Mouse (Mus musculus): Measurements from ENCODE around the gene Ing1.

Gene Ing1

GRCm38 (mm10) chr8:11554799-11555719 is at the start of gene Ing1:
TSS of gene Ing1 (plus strand) at chr8:11555571.
- DNase-seq, result peak; percentile 97

- DNase-seq, result no peak
Observed at GRCm38 (mm10) chr8:11506074-11506473, 49.3 kb upstream of the Ing1 start.

GRCm38 (mm10) chr8:11506802-11507201 is 48.6 kb upstream of the Ing1 start:
- DNase-seq, result peak; percentile 57

DNA sequence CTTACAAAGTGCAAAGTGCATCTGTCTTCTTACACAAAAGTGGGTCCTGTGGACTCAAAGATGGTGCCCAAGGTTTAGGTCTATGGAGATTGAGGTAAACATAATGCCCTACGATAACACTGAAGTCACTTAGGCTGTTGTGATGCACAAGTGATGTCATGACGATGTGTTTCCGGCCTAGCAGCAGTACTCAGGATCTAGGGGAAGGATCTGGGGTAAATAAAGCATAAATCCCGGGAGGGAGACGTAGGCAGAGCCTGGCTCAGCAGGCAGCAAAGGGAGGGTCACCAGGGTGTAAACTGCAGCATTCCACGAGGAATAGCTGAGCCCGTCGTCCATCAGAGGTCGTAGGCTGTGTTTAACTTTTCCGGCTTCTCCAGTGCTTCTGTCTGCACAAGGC is 46.5 kb upstream of the Ing1 start:
- DNase-seq, result no peak

GRCm38 (mm10) chr8:11510971-11511370 is 44.4 kb upstream of the Ing1 start:
- DNase-seq, result no peak

GRCm38 (mm10) chr8:11512711-11513110 is 42.7 kb upstream of the Ing1 start:
- DNase-seq, result no peak

GRCm38 (mm10) chr8:11513247-11513646 is 42.1 kb upstream of the Ing1 start:
- DNase-seq, result no peak

DNA sequence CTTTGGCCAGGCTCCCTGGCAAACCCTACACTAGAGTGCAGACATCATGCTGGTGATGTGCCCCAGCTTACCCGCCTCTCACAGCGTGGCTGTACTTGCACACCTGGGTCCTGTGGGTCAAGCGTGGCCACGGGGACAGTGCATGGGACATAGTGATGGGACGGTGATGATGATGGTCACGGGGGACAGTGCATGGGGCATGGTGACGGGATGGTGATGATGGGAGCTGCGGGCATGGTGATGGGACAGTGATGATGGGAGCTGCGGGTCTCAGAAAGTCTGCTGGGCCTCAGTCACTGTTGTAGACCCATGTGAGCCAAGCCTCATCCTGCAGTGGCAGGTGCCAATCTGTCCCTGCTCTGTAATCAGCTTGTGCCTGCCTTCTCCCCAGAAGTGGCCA is 39.1 kb upstream of the Ing1 start:
- DNase-seq, result no peak

- no peak for DNase-seq
Observed at GRCm38 (mm10) chr8:11517366-11518055, 37.9 kb upstream of the Ing1 start.

DNA sequence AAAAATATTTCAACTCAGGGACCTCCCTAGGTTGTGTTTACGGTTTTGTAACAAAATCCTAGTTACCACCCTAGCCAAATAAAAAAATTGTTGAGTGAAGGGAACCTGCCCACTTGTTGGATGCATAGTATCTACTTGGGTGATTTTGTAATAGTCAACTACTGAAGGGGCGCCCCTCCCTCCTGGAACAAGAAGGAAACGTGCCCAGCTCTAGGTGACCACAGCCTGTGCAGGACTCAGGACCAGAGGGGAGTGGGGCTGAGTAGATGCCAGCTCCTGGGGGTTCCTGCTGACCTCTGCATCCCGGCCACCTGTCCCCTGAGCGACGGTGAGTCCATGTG is 37.3 kb upstream of the Ing1 start:
- no peak for DNase-seq

- no peak for DNase-seq
Observed at GRCm38 (mm10) chr8:11518676-11519075, 36.7 kb upstream of the Ing1 start.

DNA sequence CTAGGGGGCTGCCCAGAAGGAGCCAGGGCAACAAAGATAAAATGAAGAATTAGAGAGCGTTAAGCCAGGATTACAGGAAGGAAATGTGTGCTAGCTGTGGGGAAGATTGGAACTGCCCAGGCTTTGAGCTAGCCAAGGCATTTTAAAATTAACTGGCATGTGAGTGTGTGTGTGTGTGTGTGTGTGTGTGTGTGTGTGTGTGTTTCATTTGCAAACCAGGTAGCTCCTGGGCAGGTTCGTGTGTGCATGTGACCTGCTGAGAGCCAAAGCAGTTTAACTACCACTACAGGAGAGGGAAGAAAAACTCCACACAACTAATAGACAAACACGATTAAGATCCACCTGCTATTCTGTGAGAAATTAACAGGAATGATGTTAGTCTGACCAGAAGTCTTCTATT is 32.0 kb upstream of the Ing1 start:
- peak; percentile 48 for DNase-seq

DNA sequence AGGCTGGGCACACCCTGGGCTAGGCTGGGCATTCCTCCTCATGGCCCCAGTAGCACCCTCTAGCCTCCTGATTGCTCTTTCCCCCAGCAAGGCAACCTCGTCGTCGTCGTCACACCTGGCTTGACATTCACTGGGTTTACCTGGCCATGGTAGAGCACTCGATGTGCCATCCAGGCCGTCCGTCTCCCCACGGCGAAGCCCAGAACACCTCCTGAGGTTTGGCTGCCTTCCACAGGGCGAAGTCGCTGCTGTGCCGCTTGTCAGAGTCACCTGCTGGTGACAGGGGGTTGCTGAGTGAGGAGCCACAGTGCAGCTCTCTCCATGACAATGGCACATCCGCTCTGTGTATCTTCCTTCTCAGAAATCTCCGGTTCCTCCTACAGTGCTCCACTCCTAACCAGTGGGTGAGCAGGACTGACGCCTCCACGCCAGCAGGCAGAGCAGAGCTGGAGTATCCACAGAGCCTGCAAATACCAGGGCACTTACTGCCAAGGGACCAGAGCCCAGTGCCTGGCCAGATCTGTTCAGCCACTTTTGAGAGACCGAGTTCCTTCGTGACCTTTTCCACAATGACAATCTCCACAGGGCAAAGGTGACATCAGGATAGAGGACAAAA is 25.1 kb upstream of the Ing1 start:
- no peak for DNase-seq

DNA sequence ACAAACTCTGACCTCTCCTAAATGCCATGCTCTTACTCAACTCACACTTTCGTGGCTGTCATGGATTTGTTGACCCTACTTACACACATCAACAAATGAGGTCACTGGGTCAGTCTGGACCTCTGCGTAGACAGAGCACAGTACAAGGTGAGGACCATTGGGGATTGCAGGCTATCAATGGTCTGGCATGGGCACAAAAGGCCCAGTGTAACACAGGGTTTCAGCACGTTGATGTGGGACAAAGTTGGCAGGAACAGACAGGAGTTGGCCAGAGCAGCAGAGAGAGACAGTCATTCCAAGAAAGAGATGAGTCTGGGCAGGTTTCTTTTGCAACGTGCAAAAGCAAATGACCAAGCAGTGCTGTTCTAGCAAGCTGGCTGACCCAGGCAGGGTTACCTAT is 24.5 kb upstream of the Ing1 start:
- no peak for DNase-seq

DNA sequence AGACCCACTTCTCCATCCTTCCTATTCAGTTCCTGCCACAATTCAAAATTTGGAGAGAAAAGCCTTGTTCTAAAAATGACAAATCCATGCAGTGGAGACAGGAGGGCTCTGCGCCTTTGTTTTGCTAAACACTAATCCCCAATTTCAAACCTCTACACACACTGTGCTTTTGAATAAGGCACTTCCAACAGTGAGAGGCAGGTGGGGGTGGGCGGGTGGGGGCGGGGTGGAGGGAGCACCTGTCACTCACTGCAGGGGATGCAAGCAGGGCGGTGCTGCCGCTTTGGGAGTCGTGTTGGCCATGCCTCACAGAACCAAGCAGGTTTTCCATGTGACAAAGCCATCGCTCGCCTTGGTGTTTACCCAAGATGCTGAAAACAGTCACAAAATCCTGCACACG is 20.9 kb upstream of the Ing1 start:
- no peak for DNase-seq

DNA sequence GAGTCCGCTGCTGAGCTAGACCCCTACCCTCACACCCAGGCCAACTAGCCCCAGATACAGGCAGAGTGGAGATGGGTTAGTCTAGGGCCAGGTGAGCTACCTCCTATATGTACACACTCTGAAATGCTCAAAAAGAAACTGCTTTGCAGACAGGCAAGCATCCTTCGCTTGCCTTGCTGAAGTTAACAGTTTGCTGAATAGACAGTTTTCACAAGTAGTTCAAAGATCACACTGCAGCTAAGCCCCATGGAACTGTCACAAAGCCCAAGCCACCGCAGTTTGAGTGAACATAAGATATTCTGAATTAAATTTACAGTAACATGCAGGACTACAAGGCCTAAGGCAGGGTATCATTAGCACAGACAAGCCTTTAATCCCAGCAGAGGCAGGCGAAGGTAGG is 16.3 kb upstream of the Ing1 start:
- DNase-seq, result no peak

DNA sequence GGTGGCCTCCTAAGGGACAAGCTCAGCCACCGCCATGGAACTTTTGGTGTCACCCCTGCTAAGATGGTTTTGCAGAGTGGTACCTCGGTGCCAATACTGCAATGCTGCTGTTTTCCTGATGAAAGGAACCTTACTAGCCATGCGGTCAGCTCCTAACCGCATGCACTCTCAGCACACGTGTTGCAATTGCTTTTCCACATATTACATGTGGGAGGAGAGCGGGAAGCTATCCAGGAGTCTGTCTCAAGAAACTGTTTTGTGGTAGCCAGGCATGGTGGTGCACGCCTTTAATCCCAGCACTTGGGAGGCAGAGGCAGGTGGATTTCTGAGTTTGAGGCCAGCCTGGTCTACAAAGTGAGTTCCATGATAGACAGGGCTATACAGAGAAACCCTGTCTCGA is 15.2 kb upstream of the Ing1 start:
- DNase-seq, result no peak

GRCm38 (mm10) chr8:11542031-11542430 is 13.3 kb upstream of the Ing1 start:
- peak; percentile 44 for DNase-seq

GRCm38 (mm10) chr8:11542866-11543265 is 12.5 kb upstream of the Ing1 start:
- no peak for DNase-seq

- DNase-seq, result peak; percentile 79
Observed at GRCm38 (mm10) chr8:11544386-11544785, 11.0 kb upstream of the Ing1 start.

- no peak for DNase-seq
Observed at GRCm38 (mm10) chr8:11547063-11547462, 8.3 kb upstream of the Ing1 start.

GRCm38 (mm10) chr8:11549706-11550105 is 5.7 kb upstream of the Ing1 start:
- DNase-seq, result peak; percentile 52

DNA sequence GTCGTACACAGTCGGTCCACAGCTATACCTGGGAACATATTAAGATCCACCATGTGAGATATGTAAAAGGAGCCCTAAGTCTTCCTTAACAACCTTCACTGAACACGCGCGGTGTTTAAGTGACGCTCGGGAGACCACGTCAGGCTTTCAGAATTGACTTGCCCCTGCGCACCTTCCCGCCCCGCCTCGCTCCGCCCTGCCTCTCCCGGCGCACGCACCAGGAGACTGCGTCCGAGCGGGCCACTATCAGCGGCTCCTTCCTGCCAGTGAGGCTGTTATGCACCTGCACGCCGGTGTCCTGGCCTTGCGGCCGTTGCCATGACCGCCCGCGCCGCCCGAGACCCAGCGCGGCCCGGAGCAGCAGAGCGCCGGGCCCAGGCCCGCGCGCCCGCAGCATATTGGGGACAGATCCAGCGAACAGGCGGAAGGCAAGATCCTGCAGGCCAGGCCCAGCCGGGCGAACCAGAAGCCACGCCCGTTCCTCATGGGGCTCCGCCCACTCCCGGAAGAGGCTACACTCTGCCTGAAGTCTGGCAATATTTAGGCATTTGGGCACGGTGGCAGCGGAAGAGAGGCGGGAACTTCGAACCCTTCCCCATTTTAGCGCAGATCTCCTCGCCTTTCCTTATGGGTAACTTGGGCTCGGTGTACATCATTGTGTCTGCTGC is 5.0 kb upstream of the Ing1 start, which contains the start of gene Cars2:
TSS of gene Cars2 (minus strand) at position 503 of the 668 bp plus-strand sequence.
- peak; percentile 96 for DNase-seq

Measured in kidney, adult 9 months (tissue).